Mouse (Mus musculus): Measurements from ENCODE around the gene Igsf9. TPM values are rescaled to one million over a fixed set of nuclear protein-coding genes. Genes with fewer than 3 reads are reported as not detected.
A peak's percentile ranks its signal among the peaks of the same experiment; 100 is the strongest.

Igsf9 gene
- polyA plus RNA-seq, 1 experiment from 2014 or later: 41.8 TPM

- WGBS: 86% methylated on average over 8 of the region's 8 CpGs
- Histone ChIP-seq H3K9ac (ENCODE audit: low read depth, low read length) (no peak overlapping the region), H3K4me3 (ENCODE audit: low read length) (no peak overlapping the region), H3K27me3 (ENCODE audit: control insufficient read depth, insufficient read depth, low read length) (no peaks in the 10 kb centered on the region; the same call in 1 of the 2 replicates), H3K27ac (ENCODE audit: low read depth, low read length) (no peak overlapping the region), H3K9me3 (ENCODE audit: control insufficient read depth, low read length) (no peaks in the 10 kb centered on the region), H3K4me1 (ENCODE audit: control insufficient read depth, insufficient read depth, low read length) (peaks cover 35% of the 10 kb centered on the region), H3K4me2 (replicated peaks; ENCODE audit: low read depth, low read length) (no peak overlapping the region), H3K36me3 (ENCODE audit: control insufficient read depth, insufficient read depth, low read length) (peaks cover 22% of the 10 kb centered on the region)
- no peak for ATAC-seq (ENCODE audit: low FRiP score, low TSS enrichment)
Measured at GRCm38 (mm10) chr1:172504756-172505155, 23.2 kb downstream of the Igsf9 start.

DNA sequence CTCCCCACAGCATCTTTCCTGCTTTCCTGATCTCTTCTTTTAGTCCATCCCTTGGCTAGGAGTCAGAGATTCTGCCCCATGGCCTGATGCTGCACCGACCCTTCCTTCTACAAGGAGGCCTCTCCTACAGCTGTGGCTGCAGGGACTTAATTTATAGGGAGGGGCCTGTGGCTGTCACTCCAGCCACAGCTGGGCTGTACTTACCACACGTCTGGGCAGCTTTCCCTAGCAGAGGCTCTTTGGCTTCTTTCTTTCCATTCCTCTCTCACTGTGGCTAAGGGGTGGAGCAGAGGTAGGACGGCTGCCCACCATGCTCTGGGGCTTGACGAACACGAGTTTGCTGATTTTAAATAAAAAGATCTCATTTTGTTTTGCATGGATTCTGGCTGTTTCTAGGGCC lies 25.4 kb downstream of the Igsf9 start:
- H3K4me3 ChIP-seq (ENCODE audit: low read length): no peak overlapping the region
- H3K9me3 ChIP-seq (ENCODE audit: control insufficient read depth, low read length): no peaks in the 10 kb centered on the region
- 55% methylated on average over 5 of the region's 5 CpGs for WGBS
- no peak overlapping the region for H3K27ac ChIP-seq (ENCODE audit: low read depth, low read length)
- peaks cover 30% of the 10 kb centered on the region for H3K4me1 ChIP-seq (ENCODE audit: control insufficient read depth, insufficient read depth, low read length)
- H3K36me3 ChIP-seq (ENCODE audit: control insufficient read depth, insufficient read depth, low read length): peaks cover 22% of the 10 kb centered on the region
- no peaks in the 10 kb centered on the region; the same call in 1 of the 2 replicates for H3K27me3 ChIP-seq (ENCODE audit: control insufficient read depth, insufficient read depth, low read length)
- H3K9ac ChIP-seq (ENCODE audit: low read depth, low read length): no peak overlapping the region
- no peak for ATAC-seq (ENCODE audit: low FRiP score, low TSS enrichment)
- no peak overlapping the region for H3K4me2 ChIP-seq (replicated peaks; ENCODE audit: low read depth, low read length)

- no peak for ATAC-seq (ENCODE audit: low FRiP score, low TSS enrichment)
- Histone ChIP-seq H3K4me1 (ENCODE audit: control insufficient read depth, insufficient read depth, low read length) (peaks cover 23% of the 10 kb centered on the region), H3K4me3 (ENCODE audit: low read length) (no peak overlapping the region), H3K9me3 (ENCODE audit: control insufficient read depth, low read length) (no peaks in the 10 kb centered on the region), H3K4me2 (replicated peaks; ENCODE audit: low read depth, low read length) (no peak overlapping the region), H3K9ac (ENCODE audit: low read depth, low read length) (no peak overlapping the region), H3K36me3 (ENCODE audit: control insufficient read depth, insufficient read depth, low read length) (peaks cover 22% of the 10 kb centered on the region), H3K27ac (ENCODE audit: low read depth, low read length) (no peak overlapping the region), H3K27me3 (ENCODE audit: control insufficient read depth, insufficient read depth, low read length) (no peaks in the 10 kb centered on the region)
- 95% methylated on average over 3 of the region's 3 CpGs for WGBS
Measured at GRCm38 (mm10) chr1:172507701-172508100, 26.1 kb downstream of the Igsf9 start.

GRCm38 (mm10) chr1:172508172-172508571 lies 26.6 kb downstream of the Igsf9 start:
- ATAC-seq (ENCODE audit: low FRiP score, low TSS enrichment): no peak
- no peaks in the 10 kb centered on the region for H3K9me3 ChIP-seq (ENCODE audit: control insufficient read depth, low read length)
- WGBS: 60% methylated on average over 2 of the region's 2 CpGs
- no peak overlapping the region for H3K4me2 ChIP-seq (replicated peaks; ENCODE audit: low read depth, low read length)
- H3K27ac ChIP-seq (ENCODE audit: low read depth, low read length): no peak overlapping the region
- H3K36me3 ChIP-seq (ENCODE audit: control insufficient read depth, insufficient read depth, low read length): peaks cover 22% of the 10 kb centered on the region
- H3K9ac ChIP-seq (ENCODE audit: low read depth, low read length): no peak overlapping the region
- no peak overlapping the region for H3K4me3 ChIP-seq (ENCODE audit: low read length)
- peaks cover 23% of the 10 kb centered on the region for H3K4me1 ChIP-seq (ENCODE audit: control insufficient read depth, insufficient read depth, low read length)
- H3K27me3 ChIP-seq (ENCODE audit: control insufficient read depth, insufficient read depth, low read length): no peaks in the 10 kb centered on the region

GRCm38 (mm10) chr1:172509235-172509634 lies 27.6 kb downstream of the Igsf9 start:
- H3K4me3 ChIP-seq (ENCODE audit: low read length): no peak overlapping the region
- peaks cover 22% of the 10 kb centered on the region for H3K36me3 ChIP-seq (ENCODE audit: control insufficient read depth, insufficient read depth, low read length)
- peaks cover 19% of the 10 kb centered on the region for H3K4me1 ChIP-seq (ENCODE audit: control insufficient read depth, insufficient read depth, low read length)
- 77% methylated on average over 5 of the region's 5 CpGs for WGBS
- H3K27me3 ChIP-seq (ENCODE audit: control insufficient read depth, insufficient read depth, low read length): no peaks in the 10 kb centered on the region
- no peaks in the 10 kb centered on the region for H3K9me3 ChIP-seq (ENCODE audit: control insufficient read depth, low read length)
- no peak overlapping the region for H3K9ac ChIP-seq (ENCODE audit: low read depth, low read length)
- ATAC-seq (ENCODE audit: low FRiP score, low TSS enrichment): no peak
- H3K27ac ChIP-seq (ENCODE audit: low read depth, low read length): no peak overlapping the region
- H3K4me2 ChIP-seq (replicated peaks; ENCODE audit: low read depth, low read length): no peak overlapping the region

GRCm38 (mm10) chr1:172509983-172510382 lies 28.4 kb downstream of the Igsf9 start:
- H3K9ac ChIP-seq (ENCODE audit: low read depth, low read length): no peak overlapping the region
- no peaks in the 10 kb centered on the region for H3K27me3 ChIP-seq (ENCODE audit: control insufficient read depth, insufficient read depth, low read length)
- H3K4me2 ChIP-seq (replicated peaks; ENCODE audit: low read depth, low read length): peak overlapping the region; percentile 22; the same call in 1 of the 2 replicates
- no peaks in the 10 kb centered on the region for H3K9me3 ChIP-seq (ENCODE audit: control insufficient read depth, low read length)
- H3K27ac ChIP-seq (ENCODE audit: low read depth, low read length): no peak overlapping the region
- no peak overlapping the region for H3K4me3 ChIP-seq (ENCODE audit: low read length)
- H3K36me3 ChIP-seq (ENCODE audit: control insufficient read depth, insufficient read depth, low read length): peaks cover 19% of the 10 kb centered on the region
- WGBS: 43% methylated on average over 8 of the region's 8 CpGs
- no peak for ATAC-seq (ENCODE audit: low FRiP score, low TSS enrichment)
- H3K4me1 ChIP-seq (ENCODE audit: control insufficient read depth, insufficient read depth, low read length): peaks cover 14% of the 10 kb centered on the region

DNA sequence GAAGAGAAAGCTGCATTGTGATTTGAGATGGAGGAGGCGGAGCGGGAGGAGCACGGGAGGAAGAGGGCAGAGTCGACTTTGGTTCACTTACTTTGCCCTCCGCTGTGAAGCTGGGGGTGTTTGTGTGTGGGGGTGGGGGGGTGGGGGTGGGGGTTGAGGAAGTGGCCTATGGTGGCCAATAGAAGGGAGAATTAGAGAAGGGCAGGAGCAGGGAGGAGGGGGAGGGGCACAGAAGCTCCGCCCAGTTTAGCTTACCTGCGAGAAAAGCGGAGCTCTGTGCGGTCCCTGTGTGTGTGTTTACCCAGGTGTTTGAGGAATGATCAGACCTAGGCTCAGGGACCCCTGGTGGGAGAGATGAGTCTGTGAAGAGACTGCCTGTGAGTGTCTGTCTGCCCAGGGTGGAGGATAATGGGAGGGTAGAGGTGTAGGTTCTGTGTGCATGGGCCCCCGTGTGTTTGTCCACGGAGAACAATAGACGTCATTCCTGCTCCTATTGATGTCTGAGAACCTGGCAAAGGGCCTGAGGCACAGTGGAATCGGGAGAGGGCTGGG lies 28.9 kb downstream of the Igsf9 start:
- no peak overlapping the region for H3K9ac ChIP-seq (ENCODE audit: low read depth, low read length)
- WGBS: 20% methylated on average over 13 of the region's 13 CpGs
- no peak overlapping the region for H3K27ac ChIP-seq (ENCODE audit: low read depth, low read length)
- H3K36me3 ChIP-seq (ENCODE audit: control insufficient read depth, insufficient read depth, low read length): peaks cover 14% of the 10 kb centered on the region
- H3K4me1 ChIP-seq (ENCODE audit: control insufficient read depth, insufficient read depth, low read length): peaks cover 14% of the 10 kb centered on the region
- H3K4me2 ChIP-seq (replicated peaks; ENCODE audit: low read depth, low read length): peak overlapping the region; percentile 22; the same call in 1 of the 2 replicates
- H3K27me3 ChIP-seq (ENCODE audit: control insufficient read depth, insufficient read depth, low read length): no peaks in the 10 kb centered on the region
- no peak overlapping the region for H3K4me3 ChIP-seq (ENCODE audit: low read length)
- no peaks in the 10 kb centered on the region for H3K9me3 ChIP-seq (ENCODE audit: control insufficient read depth, low read length)
- ATAC-seq (ENCODE audit: low FRiP score, low TSS enrichment): peak; percentile 48

DNA sequence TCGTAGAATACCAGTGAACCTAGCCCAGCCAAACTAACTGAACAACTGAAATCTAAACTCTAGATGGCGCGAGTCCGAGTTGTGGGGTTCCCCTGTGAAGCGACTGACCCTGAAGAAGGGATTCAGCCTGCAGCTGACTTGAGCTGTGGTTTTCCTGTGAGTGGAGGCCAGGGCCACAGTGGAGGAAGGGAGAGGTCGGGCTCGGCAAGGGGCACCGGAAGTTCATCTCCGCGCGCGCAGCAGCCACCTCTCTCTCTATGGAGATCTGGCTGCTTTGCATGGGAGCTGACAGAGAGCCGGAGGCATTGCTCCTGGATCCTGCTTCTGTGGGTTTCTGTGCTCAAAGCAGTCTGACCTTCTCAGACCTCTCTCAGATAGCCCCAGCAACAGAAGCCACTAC lies 31.4 kb downstream of the Igsf9 start:
- peak overlapping the region; percentile 57; the same call in 1 of the 2 replicates for H3K27ac ChIP-seq (ENCODE audit: low read depth, low read length)
- no peaks in the 10 kb centered on the region for H3K36me3 ChIP-seq (ENCODE audit: control insufficient read depth, insufficient read depth, low read length)
- no peak overlapping the region for H3K4me3 ChIP-seq (ENCODE audit: low read length)
- 20% methylated on average over 13 of the region's 13 CpGs for WGBS
- peak overlapping the region; percentile 40; the same call in 1 of the 2 replicates for H3K9ac ChIP-seq (ENCODE audit: low read depth, low read length)
- peaks cover 7% of the 10 kb centered on the region; the same call in 1 of the 2 replicates for H3K9me3 ChIP-seq (ENCODE audit: control insufficient read depth, low read length)
- peak overlapping the region; percentile 20 for H3K4me2 ChIP-seq (replicated peaks; ENCODE audit: low read depth, low read length)
- ATAC-seq (ENCODE audit: low FRiP score, low TSS enrichment): peak; percentile 34; the same call in 1 of the 2 replicates
- no peaks in the 10 kb centered on the region for H3K27me3 ChIP-seq (ENCODE audit: control insufficient read depth, insufficient read depth, low read length)
- peaks cover 14% of the 10 kb centered on the region for H3K4me1 ChIP-seq (ENCODE audit: control insufficient read depth, insufficient read depth, low read length)

DNA sequence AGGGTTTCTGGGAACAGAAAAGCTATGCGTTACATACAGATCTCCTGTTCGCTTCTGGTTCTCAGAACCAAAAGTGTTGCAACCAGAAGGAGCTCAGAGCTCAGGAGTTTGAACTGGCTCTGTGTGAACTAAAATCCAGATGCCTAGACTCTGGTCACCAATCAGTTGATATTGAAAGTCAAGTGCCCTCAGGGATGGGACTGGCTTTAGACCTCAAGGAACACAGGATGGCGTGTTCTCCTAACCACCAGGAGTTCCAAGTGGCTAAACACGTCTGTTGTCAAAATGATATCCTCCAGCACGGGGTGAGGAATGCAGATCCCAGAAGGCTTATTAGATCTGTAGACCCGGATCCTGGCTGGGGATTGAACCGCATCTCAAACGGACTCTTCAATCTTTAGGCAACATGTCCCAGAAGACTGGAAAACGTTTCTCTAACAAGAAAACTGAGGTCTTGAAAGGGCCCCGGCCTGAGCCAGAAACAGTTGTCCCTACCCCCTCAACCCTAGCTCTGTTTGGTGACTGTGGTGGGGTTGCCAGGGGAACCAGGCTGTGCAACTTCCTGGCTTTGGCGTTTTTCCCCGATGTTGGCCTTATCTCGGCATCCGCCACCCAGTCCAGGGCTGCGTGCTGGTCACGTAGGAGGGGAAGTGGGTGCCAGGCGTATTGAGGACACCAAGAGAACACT lies 32.1 kb downstream of the Igsf9 start:
- no peak overlapping the region for H3K4me3 ChIP-seq (ENCODE audit: low read length)
- H3K9ac ChIP-seq (ENCODE audit: low read depth, low read length): 0 out of 2 replicates have a peak overlapping the region, but pooled peaks have one; percentile 40
- peaks cover 14% of the 10 kb centered on the region for H3K4me1 ChIP-seq (ENCODE audit: control insufficient read depth, insufficient read depth, low read length)
- no peak for ATAC-seq (ENCODE audit: low FRiP score, low TSS enrichment)
- 75% methylated on average over 17 of the region's 17 CpGs for WGBS
- H3K36me3 ChIP-seq (ENCODE audit: control insufficient read depth, insufficient read depth, low read length): no peaks in the 10 kb centered on the region
- peak overlapping the region; percentile 57; the same call in 1 of the 2 replicates for H3K27ac ChIP-seq (ENCODE audit: low read depth, low read length)
- H3K4me2 ChIP-seq (replicated peaks; ENCODE audit: low read depth, low read length): peak overlapping the region; percentile 20; the same call in 1 of the 2 replicates
- no peaks in the 10 kb centered on the region for H3K27me3 ChIP-seq (ENCODE audit: control insufficient read depth, insufficient read depth, low read length)
- peaks cover 7% of the 10 kb centered on the region; the same call in 1 of the 2 replicates for H3K9me3 ChIP-seq (ENCODE audit: control insufficient read depth, low read length)
